Mouse (Mus musculus) hindbrain, embryonic 16.5 days (tissue): Measurements from ENCODE around the gene Smurf2. TPM values are rescaled to one million over a fixed set of nuclear protein-coding genes. Genes with fewer than 3 reads are reported as not detected.
A peak's percentile ranks its signal among the peaks of the same experiment; 100 is the strongest.

Source experiments
- ATAC-seq: fragments of 200-750 bp; cut with Nextera tagmentation; 2 replicates; pipeline ENCODE4 v1.8.0; 2017; ENCODE audit warnings: moderate TSS enrichment, moderate library complexity
- H3K27ac ChIP-seq: fragments of 300-500 bp; sonication (generic); 2 replicates; pipeline ENCODE4 v1.5.1; 2014; ENCODE audit warnings: low read depth, mild to moderate bottlenecking, control low read depth, low read length, moderate library complexity
- H3K27me3 ChIP-seq: fragments of 300-500 bp; sonication (generic); replicated peaks from 2 replicates; pipeline ENCODE4 v1.6.1; 2014; ENCODE audit warnings: low read length; ENCODE audit not compliant: control insufficient read depth, insufficient read depth
- H3K36me3 ChIP-seq: fragments of 300-500 bp; sonication (generic); 2 replicates; pipeline ENCODE4 v1.6.1; 2014; ENCODE audit warnings: mild to moderate bottlenecking, low read length, moderate library complexity, mixed read lengths; ENCODE audit not compliant: control insufficient read depth, insufficient read depth
- H3K4me1 ChIP-seq: fragments of 300-500 bp; sonication (generic); 2 replicates; pipeline ENCODE4 v1.6.1; 2014; ENCODE audit warnings: low read depth, low read length; ENCODE audit not compliant: control insufficient read depth, insufficient read depth
- H3K4me2 ChIP-seq: fragments of 300-500 bp; sonication (generic); 2 replicates; pipeline ENCODE4 v1.6.1; 2014; ENCODE audit warnings: mild to moderate bottlenecking, low read length, control low read depth, moderate library complexity
- H3K4me3 ChIP-seq: fragments of 300-500 bp; sonication (generic); 2 replicates; pipeline ENCODE4 v1.5.1; 2014; ENCODE audit warnings: mild to moderate bottlenecking, low read length, control low read depth, moderate library complexity
- H3K9ac ChIP-seq: fragments of 300-500 bp; sonication (generic); 2 replicates; pipeline ENCODE4 v1.6.1; 2014; ENCODE audit warnings: low read depth, mild to moderate bottlenecking, control low read depth, low read length, moderate library complexity
- H3K9me3 ChIP-seq: fragments of 300-500 bp; sonication (generic); 2 replicates; pipeline ENCODE4 v1.6.1; 2014; ENCODE audit warnings: mild to moderate bottlenecking, low read length, moderate library complexity; ENCODE audit not compliant: control insufficient read depth
- WGBS: fragments of 180-500 bp; shearing (Covaris S2); extraction: QIAGEN DNeasy Blood & Tissue Kit; methylation state at CpG from one replicate; pipeline ENCODE4 v1.1.7; 2014; 5-methylcytosine and 5-hydroxymethylcytosine counted together
- polyA plus RNA-seq: library from polyadenylated mRNA; unstranded; fragments of >200 nt; fragmentation: Nextera tagmentation; extraction: Ambion mirVana; gene quantifications from 2 replicates; pipeline ENCODE4 v1.2.1, GENCODE M21; 2015

The Smurf2 gene
- polyA plus RNA-seq, 1 experiment from 2014 or later = 10.6 TPM

- ATAC-seq = no peak
- 15% methylated on average over 8 of the region's 8 CpGs for WGBS
- H3K4me1 ChIP-seq = peaks cover 12% of the 10 kb centered on the region
- no peaks in the 10 kb centered on the region for H3K36me3 ChIP-seq
- H3K4me2 ChIP-seq = peak overlapping the region; percentile 83
- H3K9me3 ChIP-seq = no peaks in the 10 kb centered on the region
- no peaks in the 10 kb centered on the region for H3K27me3 ChIP-seq
- peak overlapping the region; percentile 90; the same call in 1 of the 2 replicates for H3K9ac ChIP-seq
- H3K27ac ChIP-seq = no peak overlapping the region
- H3K4me3 ChIP-seq = peak overlapping the region; percentile 94
These were observed 1.6 kb downstream of the Smurf2 start for GRCm38 (mm10) chr11:106918901-106919300.

GRCm38 (mm10) chr11:106911257-106911656 is 9.3 kb downstream of the Smurf2 start:
- no peaks in the 10 kb centered on the region for H3K4me1 ChIP-seq
- no peaks in the 10 kb centered on the region for H3K36me3 ChIP-seq
- no peak overlapping the region for H3K27ac ChIP-seq
- H3K27me3 ChIP-seq = no peaks in the 10 kb centered on the region
- H3K4me2 ChIP-seq = no peak overlapping the region
- no peak for ATAC-seq
- no peaks in the 10 kb centered on the region for H3K9me3 ChIP-seq
- no peak overlapping the region for H3K9ac ChIP-seq
- H3K4me3 ChIP-seq = no peak overlapping the region

- ATAC-seq = no peak
- Histone ChIP-seq H3K27ac (no peak overlapping the region), H3K4me2 (no peak overlapping the region), H3K4me3 (no peak overlapping the region), H3K9ac (no peak overlapping the region), H3K4me1 (no peaks in the 10 kb centered on the region), H3K27me3 (no peaks in the 10 kb centered on the region), H3K36me3 (no peaks in the 10 kb centered on the region), H3K9me3 (no peaks in the 10 kb centered on the region)
These were observed 12.5 kb downstream of the Smurf2 start for GRCm38 (mm10) chr11:106908016-106908415.

- Histone ChIP-seq H3K27ac (no peak overlapping the region), H3K9me3 (no peaks in the 10 kb centered on the region), H3K27me3 (no peaks in the 10 kb centered on the region), H3K4me3 (no peak overlapping the region), H3K9ac (no peak overlapping the region), H3K4me2 (no peak overlapping the region), H3K4me1 (no peaks in the 10 kb centered on the region), H3K36me3 (no peaks in the 10 kb centered on the region)
- WGBS = 89% methylated on average over 1 of the region's 1 CpGs
- no peak for ATAC-seq
These were observed 13.3 kb downstream of the Smurf2 start for GRCm38 (mm10) chr11:106907253-106907652.

- H3K36me3 ChIP-seq = no peaks in the 10 kb centered on the region
- 91% methylated on average over 4 of the region's 4 CpGs for WGBS
- no peaks in the 10 kb centered on the region for H3K4me1 ChIP-seq
- H3K27me3 ChIP-seq = no peaks in the 10 kb centered on the region
- no peak overlapping the region for H3K9ac ChIP-seq
- H3K4me2 ChIP-seq = no peak overlapping the region
- no peak for ATAC-seq
- no peak overlapping the region for H3K4me3 ChIP-seq
- H3K27ac ChIP-seq = no peak overlapping the region
- no peaks in the 10 kb centered on the region for H3K9me3 ChIP-seq
These were observed 14.8 kb downstream of the Smurf2 start for GRCm38 (mm10) chr11:106905707-106906106.

- no peaks in the 10 kb centered on the region for H3K27me3 ChIP-seq
- no peak overlapping the region for H3K4me2 ChIP-seq
- no peak for ATAC-seq
- no peaks in the 10 kb centered on the region for H3K4me1 ChIP-seq
- no peak overlapping the region for H3K9ac ChIP-seq
- H3K9me3 ChIP-seq = no peaks in the 10 kb centered on the region
- no peak overlapping the region for H3K4me3 ChIP-seq
- H3K27ac ChIP-seq = no peak overlapping the region
- no peaks in the 10 kb centered on the region for H3K36me3 ChIP-seq
- 94% methylated on average over 1 of the region's 1 CpGs for WGBS
These were observed 20.7 kb downstream of the Smurf2 start for GRCm38 (mm10) chr11:106899804-106900203.

GRCm38 (mm10) chr11:106896561-106897168 is 23.9 kb downstream of the Smurf2 start:
- WGBS = 86% methylated on average over 2 of the region's 2 CpGs
- no peak for ATAC-seq

GRCm38 (mm10) chr11:106883656-106884055 is 36.9 kb downstream of the Smurf2 start:
- Histone ChIP-seq H3K9me3 (no peaks in the 10 kb centered on the region), H3K27me3 (no peaks in the 10 kb centered on the region), H3K27ac (no peak overlapping the region), H3K9ac (no peak overlapping the region), H3K4me1 (no peaks in the 10 kb centered on the region), H3K4me2 (no peak overlapping the region), H3K36me3 (no peaks in the 10 kb centered on the region), H3K4me3 (no peak overlapping the region)
- no peak for ATAC-seq
- WGBS = 48% methylated on average over 1 of the region's 1 CpGs

More at GRCm38 (mm10) chr11:106896561-106897168, 23.9 kb downstream of the Smurf2 start:
- Histone ChIP-seq H3K4me1 (no peaks in the 10 kb centered on the region), H3K27ac (no peak overlapping the region), H3K4me2 (no peak overlapping the region), H3K9me3 (no peaks in the 10 kb centered on the region), H3K36me3 (no peaks in the 10 kb centered on the region), H3K9ac (no peak overlapping the region), H3K4me3 (no peak overlapping the region), H3K27me3 (no peaks in the 10 kb centered on the region)

- ATAC-seq = no peak
These were observed 47.9 kb downstream of the Smurf2 start for GRCm38 (mm10) chr11:106872650-106873049.

GRCm38 (mm10) chr11:106851438-106851837 is 69.1 kb downstream of the Smurf2 start:
- H3K27me3 ChIP-seq = no peaks in the 10 kb centered on the region
- no peaks in the 10 kb centered on the region for H3K4me1 ChIP-seq
- H3K36me3 ChIP-seq = peaks cover 7% of the 10 kb centered on the region
- no peak overlapping the region for H3K9ac ChIP-seq
- H3K27ac ChIP-seq = no peak overlapping the region
- WGBS = 54% methylated on average over 2 of the region's 2 CpGs
- no peaks in the 10 kb centered on the region for H3K9me3 ChIP-seq
- ATAC-seq = no peak
- no peak overlapping the region for H3K4me2 ChIP-seq
- H3K4me3 ChIP-seq = no peak overlapping the region

More at GRCm38 (mm10) chr11:106872650-106873049, 47.9 kb downstream of the Smurf2 start:
- no peaks in the 10 kb centered on the region for H3K4me1 ChIP-seq
- H3K36me3 ChIP-seq = peaks cover 6% of the 10 kb centered on the region
- no peak overlapping the region for H3K4me2 ChIP-seq
- H3K9me3 ChIP-seq = no peaks in the 10 kb centered on the region
- H3K27ac ChIP-seq = no peak overlapping the region
- no peak overlapping the region for H3K4me3 ChIP-seq
- no peaks in the 10 kb centered on the region for H3K27me3 ChIP-seq
- 96% methylated on average over 6 of the region's 6 CpGs for WGBS
- no peak overlapping the region for H3K9ac ChIP-seq
